Mouse (Mus musculus): Measurements from ENCODE around the gene Itpripl2. TPM values are rescaled to one million over a fixed set of nuclear protein-coding genes. Genes with fewer than 3 reads are reported as not detected.

The Itpripl2 gene
- polyA plus RNA-seq (2015; fragmentation: Nextera tagmentation; extraction: Ambion mirVana), result 0.70 and 0.87 TPM in 2 replicates

GRCm38 (mm10) chr7:118491431-118492147, at the start of gene Itpripl2:
TSS of gene Itpripl2 (minus strand) at chr7:118491975.
- Histone ChIP-seq H3K27ac (peak within 1 kb of the TSS; percentile 77), H3K4me2 (peak within 1 kb of the TSS; percentile 68), H3K27me3 (peaks cover 41% of the 10 kb centered on the region), H3K9me3 (replicated peaks) (no peaks in the 10 kb centered on the region), H3K9ac (peak within 1 kb of the TSS; percentile 76), H3K4me1 (replicated peaks) (peaks cover 33% of the 10 kb centered on the region), H3K36me3 (peaks cover 10% of the 10 kb centered on the region), H3K4me3 (replicated peaks) (peak within 1 kb of the TSS; percentile 64)
- WGBS (ENCODE audit: insufficient replicate concordance), result under 1% methylated on average over 52 of the region's 55 CpGs
- DNase-seq (peak; percentile 27), ATAC-seq (ENCODE audit: low read depth) (peak; percentile 74)

- no peak overlapping the region for H3K4me3 ChIP-seq (replicated peaks)
- DNase-seq (no peak), ATAC-seq (ENCODE audit: low read depth) (no peak)
- H3K9me3 ChIP-seq (replicated peaks), result no peaks in the 10 kb centered on the region
- H3K36me3 ChIP-seq, result no peaks in the 10 kb centered on the region
- no peak overlapping the region for H3K4me2 ChIP-seq
- peaks cover 15% of the 10 kb centered on the region for H3K4me1 ChIP-seq (replicated peaks)
- H3K27me3 ChIP-seq, result no peaks in the 10 kb centered on the region
- 76% methylated on average over 4 of the region's 4 CpGs for WGBS (ENCODE audit: insufficient replicate concordance)
- H3K27ac ChIP-seq, result no peak overlapping the region
- no peak overlapping the region for H3K9ac ChIP-seq
Observed at GRCm38 (mm10) chr7:118535076-118535475, 43.3 kb upstream of the Itpripl2 start.

- Histone ChIP-seq H3K27ac (no peak overlapping the region), H3K4me1 (replicated peaks) (peaks cover 15% of the 10 kb centered on the region), H3K9ac (no peak overlapping the region), H3K4me2 (no peak overlapping the region), H3K36me3 (no peaks in the 10 kb centered on the region), H3K4me3 (replicated peaks) (no peak overlapping the region), H3K27me3 (no peaks in the 10 kb centered on the region), H3K9me3 (replicated peaks) (no peaks in the 10 kb centered on the region)
- ATAC-seq (ENCODE audit: low read depth), result no peak
- no peak for DNase-seq
- WGBS (ENCODE audit: insufficient replicate concordance), result 61% methylated on average over 3 of the region's 3 CpGs
Observed at GRCm38 (mm10) chr7:118534326-118534725, 42.6 kb upstream of the Itpripl2 start.

GRCm38 (mm10) chr7:118533178-118533578, 41.4 kb upstream of the Itpripl2 start, which contains the start of gene Coq7:
TSS of gene Coq7 (minus strand) at chr7:118533356.
- Histone ChIP-seq H3K4me2 (peak within 1 kb of the TSS; percentile 78), H3K36me3 (peaks cover 2% of the 10 kb centered on the region; the same call in 1 of the 2 replicates), H3K9me3 (replicated peaks) (no peaks in the 10 kb centered on the region), H3K27me3 (no peaks in the 10 kb centered on the region), H3K27ac (peak within 1 kb of the TSS; percentile 84), H3K4me1 (replicated peaks) (peaks cover 15% of the 10 kb centered on the region), H3K4me3 (replicated peaks) (peak within 1 kb of the TSS; percentile 82), H3K9ac (peak within 1 kb of the TSS; percentile 79)
- under 1% methylated on average over 31 of the region's 31 CpGs for WGBS (ENCODE audit: insufficient replicate concordance)
- peak; percentile 99 for ATAC-seq (ENCODE audit: low read depth)
- DNase-seq, result peak; percentile 81

- Histone ChIP-seq H3K27ac (peak overlapping the region; percentile 84), H3K9me3 (replicated peaks) (no peaks in the 10 kb centered on the region), H3K4me3 (replicated peaks) (peak overlapping the region; percentile 82), H3K9ac (peak overlapping the region; percentile 79), H3K27me3 (no peaks in the 10 kb centered on the region), H3K4me1 (replicated peaks) (peaks cover 15% of the 10 kb centered on the region), H3K36me3 (peaks cover 4% of the 10 kb centered on the region; the same call in 1 of the 2 replicates), H3K4me2 (peak overlapping the region; percentile 69)
- WGBS (ENCODE audit: insufficient replicate concordance), result under 1% methylated on average over 36 of the region's 36 CpGs
- ATAC-seq (ENCODE audit: low read depth), result peak; percentile 95
- peak; percentile 88 for DNase-seq
Observed at GRCm38 (mm10) chr7:118532519-118533177, 40.9 kb upstream of the Itpripl2 start.

GRCm38 (mm10) chr7:118526967-118527366, 35.2 kb upstream of the Itpripl2 start:
- peaks cover 3% of the 10 kb centered on the region for H3K4me1 ChIP-seq (replicated peaks)
- DNase-seq, result no peak
- H3K9ac ChIP-seq, result no peak overlapping the region
- H3K4me3 ChIP-seq (replicated peaks), result no peak overlapping the region
- no peak overlapping the region for H3K27ac ChIP-seq
- ATAC-seq (ENCODE audit: low read depth), result no peak
- 67% methylated on average over 4 of the region's 4 CpGs for WGBS (ENCODE audit: insufficient replicate concordance)
- H3K36me3 ChIP-seq, result peaks cover 28% of the 10 kb centered on the region
- no peak overlapping the region for H3K4me2 ChIP-seq
- no peaks in the 10 kb centered on the region for H3K9me3 ChIP-seq (replicated peaks)
- H3K27me3 ChIP-seq, result no peaks in the 10 kb centered on the region

GRCm38 (mm10) chr7:118522077-118522476, 30.3 kb upstream of the Itpripl2 start:
- H3K4me2 ChIP-seq, result no peak overlapping the region
- no peak overlapping the region for H3K9ac ChIP-seq
- H3K9me3 ChIP-seq (replicated peaks), result no peaks in the 10 kb centered on the region
- ATAC-seq (ENCODE audit: low read depth) (no peak), DNase-seq (no peak)
- 39% methylated on average over 5 of the region's 5 CpGs for WGBS (ENCODE audit: insufficient replicate concordance)
- H3K27ac ChIP-seq, result no peak overlapping the region
- H3K27me3 ChIP-seq, result no peaks in the 10 kb centered on the region
- peaks cover 20% of the 10 kb centered on the region for H3K36me3 ChIP-seq
- no peak overlapping the region for H3K4me3 ChIP-seq (replicated peaks)
- H3K4me1 ChIP-seq (replicated peaks), result no peaks in the 10 kb centered on the region

- Histone ChIP-seq H3K9me3 (replicated peaks) (no peaks in the 10 kb centered on the region), H3K9ac (no peak overlapping the region), H3K4me3 (replicated peaks) (no peak overlapping the region), H3K27ac (no peak overlapping the region), H3K4me1 (replicated peaks) (no peaks in the 10 kb centered on the region), H3K36me3 (no peaks in the 10 kb centered on the region), H3K4me2 (no peak overlapping the region), H3K27me3 (no peaks in the 10 kb centered on the region)
- DNase-seq, result no peak
- no peak; the same call in 1 of the 2 replicates for ATAC-seq (ENCODE audit: low read depth)
- WGBS (ENCODE audit: insufficient replicate concordance), result 62% methylated on average over 8 of the region's 8 CpGs
Observed at GRCm38 (mm10) chr7:118519661-118520060, 27.9 kb upstream of the Itpripl2 start.

- Histone ChIP-seq H3K4me3 (replicated peaks) (no peak overlapping the region), H3K9me3 (replicated peaks) (no peaks in the 10 kb centered on the region), H3K9ac (no peak overlapping the region), H3K27me3 (no peaks in the 10 kb centered on the region), H3K4me1 (replicated peaks) (no peaks in the 10 kb centered on the region), H3K27ac (no peak overlapping the region), H3K4me2 (no peak overlapping the region), H3K36me3 (no peaks in the 10 kb centered on the region)
- DNase-seq (peak; percentile 23), ATAC-seq (ENCODE audit: low read depth) (peak; percentile 60)
- 3% methylated on average over 18 of the region's 18 CpGs for WGBS (ENCODE audit: insufficient replicate concordance)
Observed at GRCm38 (mm10) chr7:118518687-118519086, 26.9 kb upstream of the Itpripl2 start.

- Histone ChIP-seq H3K9me3 (replicated peaks) (no peaks in the 10 kb centered on the region), H3K4me2 (no peak overlapping the region), H3K27me3 (no peaks in the 10 kb centered on the region), H3K4me3 (replicated peaks) (no peak overlapping the region), H3K27ac (no peak overlapping the region), H3K9ac (no peak overlapping the region), H3K4me1 (replicated peaks) (no peaks in the 10 kb centered on the region), H3K36me3 (no peaks in the 10 kb centered on the region)
- ATAC-seq (ENCODE audit: low read depth), result no peak; the same call in 1 of the 2 replicates
- 58% methylated on average over 2 of the region's 2 CpGs for WGBS (ENCODE audit: insufficient replicate concordance)
- no peak for DNase-seq
Observed at GRCm38 (mm10) chr7:118517819-118518218, 26.0 kb upstream of the Itpripl2 start.

GRCm38 (mm10) chr7:118508556-118508955, 16.8 kb upstream of the Itpripl2 start:
- no peaks in the 10 kb centered on the region for H3K9me3 ChIP-seq (replicated peaks)
- DNase-seq (no peak), ATAC-seq (ENCODE audit: low read depth) (no peak)
- H3K4me1 ChIP-seq (replicated peaks), result no peaks in the 10 kb centered on the region
- H3K4me2 ChIP-seq, result no peak overlapping the region
- H3K27me3 ChIP-seq, result no peaks in the 10 kb centered on the region
- no peak overlapping the region for H3K27ac ChIP-seq
- no peak overlapping the region for H3K4me3 ChIP-seq (replicated peaks)
- no peak overlapping the region for H3K9ac ChIP-seq
- WGBS (ENCODE audit: insufficient replicate concordance), result 60% methylated on average over 7 of the region's 7 CpGs
- H3K36me3 ChIP-seq, result no peaks in the 10 kb centered on the region

All from liver, embryonic 13.5 days (tissue).